Mouse (Mus musculus): Measurements from ENCODE around the gene C1qtnf4. TPM values are rescaled to one million over a fixed set of nuclear protein-coding genes. Genes with fewer than 3 reads are reported as not detected.

The C1qtnf4 gene
- polyA plus RNA-seq, 1 experiment from 2014 or later: 27.3 TPM

DNA sequence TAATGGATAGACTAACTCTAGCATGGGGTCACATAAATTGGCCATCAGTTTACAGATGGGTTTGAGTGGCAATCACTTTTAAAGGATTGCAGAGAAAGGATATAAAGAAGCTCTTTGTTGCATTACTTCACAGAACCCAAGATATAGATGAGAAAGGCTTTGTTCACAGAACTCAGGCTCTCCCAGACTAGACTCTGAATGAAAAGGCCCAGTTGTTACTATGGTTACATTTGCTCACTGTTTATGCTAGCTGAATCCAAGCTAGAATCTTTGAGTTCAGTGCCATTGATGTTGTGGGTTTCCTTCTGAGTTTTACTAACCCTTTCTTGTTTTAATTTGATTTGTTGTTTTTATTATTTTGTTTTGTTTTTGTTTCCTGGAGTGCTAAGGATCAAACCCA lies 21.5 kb upstream of the C1qtnf4 start:
- H3K4me3 ChIP-seq (replicated peaks): no peak overlapping the region
- H3K27ac ChIP-seq: peak overlapping the region; percentile 46; the same call in 1 of the 2 replicates
- H3K36me3 ChIP-seq: peaks cover 80% of the 10 kb centered on the region
- no peak overlapping the region for H3K9ac ChIP-seq (replicated peaks)
- H3K4me1 ChIP-seq (replicated peaks): no peaks in the 10 kb centered on the region
- H3K4me2 ChIP-seq (replicated peaks): no peak overlapping the region
- H3K9me3 ChIP-seq: no peaks in the 10 kb centered on the region
- H3K27me3 ChIP-seq: no peaks in the 10 kb centered on the region
- no peak for ATAC-seq

DNA sequence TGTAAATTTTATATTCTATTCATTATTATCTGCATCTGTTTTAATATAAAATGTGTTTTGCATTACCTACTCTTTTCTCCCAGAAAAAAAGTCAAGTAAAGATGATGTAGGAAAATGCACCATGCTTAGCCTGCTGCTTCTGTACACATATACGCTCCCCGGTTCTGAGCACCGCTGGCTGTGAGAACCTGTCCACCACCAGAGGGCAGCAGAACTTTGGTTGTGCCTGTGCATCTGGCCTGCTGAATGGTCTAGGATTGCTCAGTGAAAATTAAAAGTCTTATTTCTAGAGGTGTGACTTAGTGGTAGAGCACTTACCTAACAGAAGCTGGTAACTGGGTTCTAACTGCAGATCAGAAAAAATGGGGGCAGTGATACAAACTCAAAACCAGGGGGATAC lies 19.1 kb upstream of the C1qtnf4 start:
- 25% methylated on average over 3 of the region's 3 CpGs for WGBS
- ATAC-seq: peak; percentile 93
- no peak overlapping the region for H3K9ac ChIP-seq (replicated peaks)
- no peaks in the 10 kb centered on the region for H3K4me1 ChIP-seq (replicated peaks)
- H3K9me3 ChIP-seq: no peaks in the 10 kb centered on the region
- no peak overlapping the region for H3K4me3 ChIP-seq (replicated peaks)
- H3K27ac ChIP-seq: no peak overlapping the region
- no peaks in the 10 kb centered on the region for H3K27me3 ChIP-seq
- peaks cover 60% of the 10 kb centered on the region for H3K36me3 ChIP-seq
- no peak overlapping the region for H3K4me2 ChIP-seq (replicated peaks)

DNA sequence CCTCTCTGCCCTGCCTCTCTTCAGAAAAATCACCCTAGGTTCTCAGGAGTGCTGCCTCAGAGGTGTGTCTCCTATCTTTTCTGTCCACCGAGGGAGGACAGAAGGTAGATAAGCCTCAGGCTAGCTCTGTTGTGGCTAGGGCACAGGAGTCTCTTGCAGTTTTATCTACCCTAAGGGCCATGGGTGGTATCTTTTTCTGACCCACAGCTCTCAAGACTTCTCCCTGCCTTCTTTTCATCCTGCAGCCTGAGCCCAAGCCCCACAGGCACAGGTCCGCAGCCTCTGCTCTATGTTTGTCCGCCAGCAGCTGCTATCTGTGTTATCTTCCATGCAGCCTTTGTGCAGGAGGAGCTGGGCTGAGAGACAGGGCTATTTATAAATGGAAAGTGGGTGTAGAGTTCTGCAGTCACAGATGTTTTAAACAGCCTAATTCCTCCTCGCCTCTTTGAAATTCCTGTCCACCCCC lies 15.5 kb upstream of the C1qtnf4 start:
- H3K4me1 ChIP-seq (replicated peaks): no peaks in the 10 kb centered on the region
- no peak for ATAC-seq
- H3K27ac ChIP-seq: peak overlapping the region; percentile 45; the same call in 1 of the 2 replicates
- no peak overlapping the region for H3K4me3 ChIP-seq (replicated peaks)
- no peaks in the 10 kb centered on the region for H3K9me3 ChIP-seq
- peaks cover 29% of the 10 kb centered on the region for H3K36me3 ChIP-seq
- 58% methylated on average over 4 of the region's 4 CpGs for WGBS
- no peaks in the 10 kb centered on the region for H3K27me3 ChIP-seq
- no peak overlapping the region for H3K4me2 ChIP-seq (replicated peaks)
- H3K9ac ChIP-seq (replicated peaks): no peak overlapping the region

DNA sequence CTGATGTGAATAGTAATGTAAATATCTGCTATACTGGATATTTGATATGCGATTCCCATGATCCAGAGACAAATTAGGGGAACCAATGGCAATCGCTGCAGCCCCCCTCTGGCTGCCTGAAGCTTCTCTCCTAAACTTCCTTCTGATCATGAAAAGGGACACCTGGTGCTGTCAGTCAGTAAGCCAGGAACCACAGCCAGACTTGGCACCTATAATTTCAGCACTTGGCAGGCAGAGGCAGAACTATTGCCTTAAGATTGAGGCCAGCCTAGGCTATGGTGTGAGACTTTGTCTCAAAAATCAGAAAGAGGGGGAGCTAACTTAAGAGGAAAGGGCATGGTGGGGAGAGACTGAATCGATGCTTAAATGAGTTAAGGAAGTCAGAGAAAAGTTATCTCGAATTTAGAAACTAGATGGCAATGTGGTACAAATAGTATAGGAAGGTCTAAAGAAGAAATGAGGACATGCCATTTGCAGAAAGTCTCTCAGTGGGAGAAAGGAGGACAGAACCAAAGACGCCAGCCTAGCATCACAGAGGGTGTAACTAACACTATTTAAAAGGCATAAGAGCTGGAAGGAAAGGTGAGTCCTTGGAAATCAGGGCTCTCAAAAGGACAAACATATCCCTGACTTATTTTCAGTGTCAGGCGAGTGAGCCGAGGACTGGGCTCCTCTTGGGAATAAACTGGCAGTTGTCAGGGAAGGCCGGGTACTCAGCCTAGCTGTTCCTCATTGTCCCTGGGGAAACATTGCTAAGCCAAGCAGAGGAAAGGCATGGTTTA lies 14.3 kb upstream of the C1qtnf4 start:
- Histone ChIP-seq H3K4me2 (replicated peaks) (no peak overlapping the region), H3K27me3 (no peaks in the 10 kb centered on the region), H3K9me3 (no peaks in the 10 kb centered on the region), H3K9ac (replicated peaks) (no peak overlapping the region), H3K27ac (no peak overlapping the region), H3K4me3 (replicated peaks) (no peak overlapping the region), H3K36me3 (peaks cover 20% of the 10 kb centered on the region), H3K4me1 (replicated peaks) (no peaks in the 10 kb centered on the region)
- WGBS: 68% methylated on average over 8 of the region's 8 CpGs
- no peak for ATAC-seq

DNA sequence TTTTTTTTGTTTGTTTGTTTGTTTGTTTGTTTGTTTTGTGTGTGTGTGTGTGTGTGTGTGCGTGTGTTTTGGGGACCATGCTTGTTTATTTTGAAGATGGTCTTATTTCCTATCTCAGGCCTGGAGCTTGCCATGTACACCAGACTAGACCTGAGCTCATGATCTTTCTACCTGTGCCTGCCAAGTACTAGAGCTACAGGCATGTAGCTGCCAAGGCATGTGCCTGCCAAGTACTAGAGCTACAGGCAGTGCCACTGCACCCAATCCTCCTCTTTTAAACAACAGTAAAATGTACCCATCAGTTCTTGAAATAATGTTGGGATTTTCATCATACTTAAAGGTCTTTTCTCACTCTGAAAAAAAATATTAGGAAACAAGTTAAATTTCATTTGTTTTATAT lies 11.6 kb upstream of the C1qtnf4 start:
- Histone ChIP-seq H3K4me3 (replicated peaks) (no peak overlapping the region), H3K36me3 (0 out of 2 replicates have a peak, but pooled peaks cover 3% of the 10 kb centered on the region), H3K9ac (replicated peaks) (no peak overlapping the region), H3K4me2 (replicated peaks) (no peak overlapping the region), H3K27me3 (no peaks in the 10 kb centered on the region; the same call in 1 of the 2 replicates), H3K27ac (no peak overlapping the region), H3K9me3 (no peaks in the 10 kb centered on the region), H3K4me1 (replicated peaks) (no peaks in the 10 kb centered on the region)
- no peak for ATAC-seq
- 83% methylated on average over 1 of the region's 1 CpGs for WGBS

DNA sequence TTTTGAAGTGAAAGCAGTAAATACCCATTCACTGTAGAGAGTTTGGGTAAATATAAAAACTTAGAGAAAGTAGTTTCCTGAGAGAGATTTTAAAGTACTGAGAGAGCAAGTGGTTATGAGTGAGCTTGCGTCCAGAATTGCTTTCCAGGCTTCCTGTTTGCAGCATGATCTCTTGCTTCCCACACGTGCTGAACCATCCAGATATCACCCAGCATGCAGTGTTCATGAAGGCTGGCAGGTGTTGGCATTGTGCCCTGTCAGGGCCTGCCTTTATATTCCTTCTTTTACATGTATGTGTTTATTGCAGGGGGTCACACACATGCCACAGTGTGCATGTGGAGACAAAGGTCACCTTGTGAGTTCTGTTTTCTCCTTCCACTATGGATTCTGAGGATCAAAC lies 10.4 kb upstream of the C1qtnf4 start:
- no peak overlapping the region for H3K9ac ChIP-seq (replicated peaks)
- H3K36me3 ChIP-seq: 0 out of 2 replicates have a peak, but pooled peaks cover 2% of the 10 kb centered on the region
- H3K9me3 ChIP-seq: no peaks in the 10 kb centered on the region
- peaks cover 9% of the 10 kb centered on the region for H3K4me1 ChIP-seq (replicated peaks)
- H3K4me3 ChIP-seq (replicated peaks): no peak overlapping the region
- no peaks in the 10 kb centered on the region; the same call in 1 of the 2 replicates for H3K27me3 ChIP-seq
- H3K4me2 ChIP-seq (replicated peaks): no peak overlapping the region
- no peak for ATAC-seq
- 82% methylated on average over 2 of the region's 2 CpGs for WGBS
- H3K27ac ChIP-seq: no peak overlapping the region

DNA sequence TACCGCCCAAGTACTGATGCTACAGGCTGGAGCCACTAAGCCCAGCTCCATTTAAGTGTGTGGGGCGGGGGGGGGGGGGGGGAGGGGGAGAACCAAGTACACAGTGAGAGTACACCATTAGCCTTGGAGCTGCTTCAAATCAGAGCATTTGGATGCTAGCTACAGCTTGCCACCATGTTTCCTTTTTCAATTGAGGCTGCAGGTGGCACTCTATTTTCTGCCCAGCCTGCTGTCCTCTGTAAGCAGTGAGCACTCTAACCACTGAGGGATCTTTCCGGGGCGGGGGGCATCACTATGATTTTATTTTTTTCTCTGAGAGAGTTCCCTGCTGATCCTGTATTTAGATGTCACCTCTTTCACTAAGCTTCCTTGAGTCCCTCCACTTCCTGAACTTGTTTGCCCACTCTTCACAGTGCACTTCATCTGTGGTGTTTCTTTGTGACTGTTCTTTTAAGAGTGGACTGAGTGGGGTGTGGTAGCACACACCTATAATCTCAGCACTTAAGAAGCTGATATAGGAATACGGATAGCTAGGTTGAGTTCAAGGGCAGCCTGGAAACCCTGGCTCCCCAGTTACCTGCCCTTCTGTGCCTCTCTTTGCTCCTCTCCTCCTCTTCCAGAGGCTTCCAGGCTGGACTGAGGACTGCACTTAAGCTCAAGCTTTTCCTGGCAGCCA lies 7.9 kb upstream of the C1qtnf4 start:
- WGBS: 62% methylated on average over 5 of the region's 5 CpGs

DNA sequence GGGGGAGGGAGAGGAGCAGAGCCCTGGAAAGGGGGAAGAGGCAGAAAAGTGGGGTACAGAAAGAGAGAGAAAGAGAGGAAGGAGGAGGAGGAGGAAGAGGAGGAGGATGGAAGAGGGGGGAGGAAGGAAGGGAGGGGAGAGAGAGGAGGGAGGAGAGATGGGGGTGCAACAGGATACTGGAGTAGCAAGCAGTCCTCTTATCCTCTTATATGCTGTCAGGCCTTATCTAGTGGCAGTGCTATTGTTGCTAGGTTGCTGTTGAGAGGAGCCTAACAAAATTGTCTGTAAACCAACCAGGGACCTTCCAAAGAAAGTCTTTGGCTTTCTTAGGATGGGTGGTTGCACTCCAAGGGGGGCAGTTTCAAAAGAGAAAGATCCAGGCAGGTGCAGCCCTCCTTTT lies 6.2 kb upstream of the C1qtnf4 start:
- no peak overlapping the region for H3K4me3 ChIP-seq (replicated peaks)
- H3K27ac ChIP-seq: no peak overlapping the region
- no peak overlapping the region for H3K9ac ChIP-seq (replicated peaks)
- 0 out of 2 replicates have a peak, but pooled peaks cover 2% of the 10 kb centered on the region for H3K36me3 ChIP-seq
- no peaks in the 10 kb centered on the region for H3K9me3 ChIP-seq
- peaks cover 3% of the 10 kb centered on the region for H3K27me3 ChIP-seq
- ATAC-seq: no peak
- H3K4me1 ChIP-seq (replicated peaks): peaks cover 18% of the 10 kb centered on the region
- H3K4me2 ChIP-seq (replicated peaks): no peak overlapping the region

More for the DNA sequence above, 7.9 kb upstream of the C1qtnf4 start:
- Histone ChIP-seq H3K4me3 (replicated peaks) (no peak overlapping the region), H3K4me1 (replicated peaks) (peaks cover 15% of the 10 kb centered on the region), H3K4me2 (replicated peaks) (no peak overlapping the region), H3K9me3 (no peaks in the 10 kb centered on the region), H3K27me3 (no peaks in the 10 kb centered on the region; the same call in 1 of the 2 replicates), H3K36me3 (0 out of 2 replicates have a peak, but pooled peaks cover 2% of the 10 kb centered on the region), H3K9ac (replicated peaks) (no peak overlapping the region), H3K27ac (no peak overlapping the region)
- ATAC-seq: no peak

DNA sequence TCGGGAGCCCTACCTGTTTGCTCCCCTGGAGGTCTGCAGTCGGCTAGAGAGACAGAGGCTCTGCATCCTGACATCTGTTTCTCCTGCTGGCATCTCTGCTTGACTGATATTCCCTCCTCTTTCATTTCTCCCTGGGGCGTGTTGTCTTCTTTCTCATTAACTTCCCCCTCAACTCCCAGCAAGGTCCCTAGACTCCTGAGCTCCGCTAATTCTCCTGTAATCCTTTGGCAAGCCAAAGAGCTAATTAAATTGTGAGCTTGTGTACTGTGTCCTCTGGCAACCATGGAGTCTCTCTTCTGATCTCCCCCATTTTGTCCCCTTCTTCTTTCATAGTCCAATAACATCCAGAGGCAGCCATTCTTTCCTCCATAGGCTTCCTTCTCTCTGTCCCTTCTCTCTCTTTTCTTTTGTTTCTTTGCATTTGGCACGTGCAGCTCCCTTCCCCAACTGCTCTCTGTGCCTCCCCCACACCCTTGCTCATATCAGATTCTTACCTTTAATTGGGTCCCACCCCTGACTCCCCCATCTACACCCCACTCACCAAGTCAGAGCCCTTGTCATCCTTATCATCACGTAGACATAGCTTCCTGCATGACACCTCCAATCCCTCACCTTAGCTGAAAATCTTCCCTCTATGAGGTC lies 5.4 kb upstream of the C1qtnf4 start:
- ATAC-seq: no peak
- 0 out of 2 replicates have a peak, but pooled peaks cover 2% of the 10 kb centered on the region for H3K36me3 ChIP-seq
- H3K9me3 ChIP-seq: no peaks in the 10 kb centered on the region
- 0 out of 2 replicates have a peak overlapping the region, but pooled peaks have one; percentile 9 for H3K4me2 ChIP-seq (replicated peaks)
- 0 out of 2 replicates have a peak overlapping the region, but pooled peaks have one; percentile 10 for H3K9ac ChIP-seq (replicated peaks)
- 10% methylated on average over 6 of the region's 6 CpGs for WGBS
- peaks cover 27% of the 10 kb centered on the region for H3K4me1 ChIP-seq (replicated peaks)
- H3K27ac ChIP-seq: 0 out of 2 replicates have a peak overlapping the region, but pooled peaks have one; percentile 30
- H3K4me3 ChIP-seq (replicated peaks): no peak overlapping the region
- peaks cover 7% of the 10 kb centered on the region for H3K27me3 ChIP-seq

DNA sequence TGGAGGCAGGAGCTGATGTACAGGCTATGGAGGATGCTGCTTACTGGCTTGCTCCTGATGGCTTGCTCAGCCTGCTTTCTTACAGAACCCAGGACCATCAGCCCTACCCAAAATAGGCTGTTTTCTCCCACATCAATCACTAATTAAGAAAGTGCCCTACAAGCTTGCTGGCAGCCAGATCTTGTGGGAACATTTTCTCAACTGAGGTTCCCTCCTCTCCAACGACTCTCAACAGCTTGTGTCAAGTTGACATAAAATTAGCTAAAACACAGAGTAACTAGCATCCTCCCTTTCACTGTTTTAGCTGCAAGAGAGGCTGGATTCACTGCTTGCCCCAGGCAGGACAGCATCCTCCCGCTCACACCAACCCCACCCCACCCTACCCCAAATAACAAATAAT lies 3.8 kb upstream of the C1qtnf4 start:
- peaks cover 18% of the 10 kb centered on the region for H3K27me3 ChIP-seq
- WGBS: 88% methylated on average over 2 of the region's 2 CpGs

DNA sequence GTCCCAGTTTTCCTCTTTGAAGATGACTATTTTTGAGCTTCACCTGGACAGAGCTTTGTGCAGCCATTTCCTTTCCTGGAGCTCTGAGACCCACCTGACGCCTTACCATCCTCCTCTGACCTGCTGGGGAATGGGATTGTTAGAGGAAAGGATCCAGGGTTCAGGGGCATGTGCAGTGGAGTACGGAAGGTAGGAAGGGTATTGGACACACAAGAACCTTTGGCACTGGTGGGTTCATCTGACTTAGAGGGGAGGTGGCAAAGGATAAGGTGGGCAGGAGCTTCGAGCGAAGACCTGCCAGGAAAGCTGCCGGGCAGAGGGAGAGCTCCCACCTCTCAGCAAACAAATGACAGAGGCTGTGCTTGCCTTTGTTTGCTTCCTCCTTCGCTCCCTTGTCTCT lies 776 bp downstream of the C1qtnf4 start:
- Histone ChIP-seq H3K9ac (replicated peaks) (peak overlapping the region; percentile 87), H3K4me2 (replicated peaks) (peak overlapping the region; percentile 86), H3K4me3 (replicated peaks) (peak overlapping the region; percentile 73), H3K9me3 (no peaks in the 10 kb centered on the region), H3K36me3 (peaks cover 5% of the 10 kb centered on the region), H3K27me3 (peaks cover 64% of the 10 kb centered on the region), H3K4me1 (replicated peaks) (peaks cover 50% of the 10 kb centered on the region), H3K27ac (peak overlapping the region; percentile 90)
- WGBS: 15% methylated on average over 6 of the region's 6 CpGs
- ATAC-seq: no peak

More for the DNA sequence above, 3.8 kb upstream of the C1qtnf4 start:
- Histone ChIP-seq H3K9ac (replicated peaks) (no peak overlapping the region), H3K9me3 (no peaks in the 10 kb centered on the region), H3K27ac (no peak overlapping the region), H3K4me2 (replicated peaks) (no peak overlapping the region), H3K36me3 (no peaks in the 10 kb centered on the region), H3K4me3 (replicated peaks) (no peak overlapping the region), H3K4me1 (replicated peaks) (peaks cover 35% of the 10 kb centered on the region)
- no peak for ATAC-seq

DNA sequence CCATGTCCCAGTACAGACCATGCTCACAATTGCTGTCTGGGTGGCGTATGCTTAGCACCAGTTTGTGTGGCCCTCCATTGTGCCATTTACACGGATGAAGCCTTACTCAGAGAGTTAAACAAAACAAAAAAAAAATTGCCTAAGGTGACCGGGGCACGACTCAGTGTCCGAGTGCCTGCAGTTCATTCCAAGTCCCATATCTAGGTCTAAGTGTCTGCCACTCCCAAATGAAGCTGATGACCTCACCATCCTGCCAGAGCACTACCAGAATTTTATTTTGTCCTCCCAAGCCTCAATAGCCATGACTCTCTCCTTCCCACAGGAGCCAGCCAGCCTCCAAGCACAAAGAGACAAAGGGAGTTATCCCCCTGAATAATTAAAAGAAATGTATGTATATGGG lies 2.0 kb downstream of the C1qtnf4 start:
- Histone ChIP-seq H3K27me3 (peaks cover 69% of the 10 kb centered on the region), H3K27ac (no peak overlapping the region), H3K9ac (replicated peaks) (peak overlapping the region; percentile 87), H3K4me2 (replicated peaks) (peak overlapping the region; percentile 86), H3K4me3 (replicated peaks) (peak overlapping the region; percentile 73), H3K4me1 (replicated peaks) (peaks cover 53% of the 10 kb centered on the region), H3K36me3 (peaks cover 13% of the 10 kb centered on the region), H3K9me3 (no peaks in the 10 kb centered on the region)
- no peak for ATAC-seq
- WGBS: 73% methylated on average over 5 of the region's 5 CpGs

Data from midbrain, embryonic 13.5 days (tissue).